Mouse (Mus musculus): ENCODE measurements around the gene Nub1. TPM values are rescaled to one million over a fixed set of nuclear protein-coding genes. Genes with fewer than 3 reads are reported as not detected.

Gene Nub1
- 64.9 TPM for polyA plus RNA-seq (2015; fragmentation: Illumina TruSeq; extraction: RNeasy Lipid Tissue Mini Kit (QIAGEN cat#74804); ENCODE audit: low read depth, low replicate concordance)

DNA sequence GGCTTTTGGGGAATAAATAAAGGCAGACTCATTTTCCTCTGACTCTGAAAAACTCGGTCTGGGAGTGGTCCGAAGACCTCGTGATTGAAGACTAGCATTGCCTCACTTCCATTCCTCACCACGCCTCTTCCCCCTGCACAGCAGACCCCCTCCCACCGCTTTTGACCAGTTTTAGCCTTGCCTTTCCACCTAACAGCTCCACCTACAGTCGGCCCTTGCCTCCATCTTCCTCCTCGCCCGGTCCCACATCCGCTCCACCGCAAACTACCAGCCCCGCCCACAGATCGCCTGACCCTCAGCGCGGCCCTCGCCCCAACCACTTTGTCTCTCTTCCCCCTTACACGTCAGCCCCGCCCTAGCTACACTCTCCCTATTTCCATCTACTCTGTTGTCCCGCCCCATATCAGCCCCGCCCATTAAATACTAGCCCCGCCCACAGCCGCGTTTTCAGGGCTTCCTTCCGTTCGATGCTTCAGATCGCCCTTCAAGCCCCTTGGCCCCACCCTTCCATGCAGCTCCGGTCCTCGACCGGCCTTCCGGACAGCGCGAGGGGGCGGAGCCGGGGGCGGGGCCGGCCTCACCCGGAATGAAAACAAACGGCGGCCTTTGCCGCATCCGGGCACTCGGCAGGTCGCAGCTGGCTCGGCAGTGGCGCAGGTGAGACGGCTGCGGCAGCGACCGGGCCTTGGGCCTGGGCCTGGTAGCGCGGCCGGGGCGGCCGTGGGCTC is at the start of gene Nub1:
Gene Nub1, plus strand, starts transcription at position 167 of the 728 bp plus-strand sequence.

GRCm38 (mm10) chr5:24730488-24730871 is 45.1 kb downstream of the Nub1 start, which contains the start of gene Wdr86:
Wdr86 (minus strand) TSS chr5:24730727.

DNA sequence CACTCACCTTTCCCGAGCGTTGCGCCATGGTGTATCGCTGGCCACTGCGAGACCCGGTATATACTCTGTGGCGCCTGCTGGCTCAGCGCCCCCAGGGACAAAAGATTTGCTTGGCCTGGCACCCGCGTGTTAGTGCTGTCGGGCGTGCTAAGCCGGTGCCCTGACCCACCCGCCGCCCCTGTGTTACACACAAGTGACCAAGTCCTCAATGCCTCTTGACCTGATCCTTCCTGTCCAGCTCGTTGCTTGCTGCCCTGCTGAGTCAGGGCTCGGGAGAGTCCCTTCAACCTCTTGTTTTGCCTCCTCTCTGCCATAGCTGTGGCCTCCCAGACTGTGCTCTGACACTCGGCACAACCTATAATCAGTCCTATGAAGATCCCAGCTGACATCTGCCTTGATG is 72.5 kb downstream of the Nub1 start, which contains the start of gene Crygn:
Gene Crygn, minus strand, starts transcription at position 193 of the 400 bp plus-strand sequence.

Other genes with a start within 250 kb of the Nub1 start
- 114 TPM for gene Fastk, start 240.2 kb upstream of the Nub1 start, polyA plus RNA-seq (2015; fragmentation: Illumina TruSeq; extraction: RNeasy Lipid Tissue Mini Kit (QIAGEN cat#74804); ENCODE audit: low read depth, low replicate concordance)
- 35.1 TPM for gene Tmub1, start 237.7 kb upstream of the Nub1 start, polyA plus RNA-seq (2015; fragmentation: Illumina TruSeq; extraction: RNeasy Lipid Tissue Mini Kit (QIAGEN cat#74804); ENCODE audit: low read depth, low replicate concordance)
- 378 TPM for gene Agap3, start 233.4 kb upstream of the Nub1 start, polyA plus RNA-seq (2015; fragmentation: Illumina TruSeq; extraction: RNeasy Lipid Tissue Mini Kit (QIAGEN cat#74804); ENCODE audit: low read depth, low replicate concordance)
- gene Gbx1, start 158.3 kb upstream of the Nub1 start, polyA plus RNA-seq (2015; fragmentation: Illumina TruSeq; extraction: RNeasy Lipid Tissue Mini Kit (QIAGEN cat#74804); ENCODE audit: low read depth, low replicate concordance): 0.33 TPM
- gene Asb10, start 144.6 kb upstream of the Nub1 start, polyA plus RNA-seq (2015; fragmentation: Illumina TruSeq; extraction: RNeasy Lipid Tissue Mini Kit (QIAGEN cat#74804); ENCODE audit: low read depth, low replicate concordance): 0.24 TPM
- gene 4931409K22Rik, start 128.7 kb upstream of the Nub1 start, polyA plus RNA-seq (2015; fragmentation: Illumina TruSeq; extraction: RNeasy Lipid Tissue Mini Kit (QIAGEN cat#74804); ENCODE audit: low read depth, low replicate concordance): not detected
- 99.2 TPM for gene Abcf2, start 108.1 kb upstream of the Nub1 start, polyA plus RNA-seq (2015; fragmentation: Illumina TruSeq; extraction: RNeasy Lipid Tissue Mini Kit (QIAGEN cat#74804); ENCODE audit: low read depth, low replicate concordance)
- gene Chpf2, start 98.8 kb upstream of the Nub1 start, polyA plus RNA-seq (2015; fragmentation: Illumina TruSeq; extraction: RNeasy Lipid Tissue Mini Kit (QIAGEN cat#74804); ENCODE audit: low read depth, low replicate concordance): 25.9 TPM
- gene Smarcd3, start 61.1 kb upstream of the Nub1 start, polyA plus RNA-seq (2015; fragmentation: Illumina TruSeq; extraction: RNeasy Lipid Tissue Mini Kit (QIAGEN cat#74804); ENCODE audit: low read depth, low replicate concordance): 96.9 TPM
- 2.1 TPM for gene Wdr86, start 45.2 kb downstream of the Nub1 start, polyA plus RNA-seq (2015; fragmentation: Illumina TruSeq; extraction: RNeasy Lipid Tissue Mini Kit (QIAGEN cat#74804); ENCODE audit: low read depth, low replicate concordance)
- 2.5 TPM for gene Crygn, start 72.5 kb downstream of the Nub1 start, polyA plus RNA-seq (2015; fragmentation: Illumina TruSeq; extraction: RNeasy Lipid Tissue Mini Kit (QIAGEN cat#74804); ENCODE audit: low read depth, low replicate concordance)
- 243 TPM for gene Rheb, start 157.1 kb downstream of the Nub1 start, polyA plus RNA-seq (2015; fragmentation: Illumina TruSeq; extraction: RNeasy Lipid Tissue Mini Kit (QIAGEN cat#74804); ENCODE audit: low read depth, low replicate concordance)

Data from brain, adult 10 weeks (tissue).